Mouse (Mus musculus) heart, postnatal 0 days (tissue): Measurements from ENCODE around the gene Glra3. TPM values are rescaled to one million over a fixed set of nuclear protein-coding genes. Genes with fewer than 3 reads are reported as not detected.

ENCODE experiments used
- ATAC-seq: fragments of 200-750 bp; cut with Nextera tagmentation; 2 replicates; pipeline ENCODE4 v1.8.0; 2017; ENCODE audit warnings: low read depth, moderate number of reproducible peaks, moderate library complexity; ENCODE audit not compliant: insufficient read depth
- DNase-seq: peaks from one replicate; pipeline ENCODE4 v3.0.0-alpha.2; 2016; ENCODE audit warnings: low spot score
- H3K27ac ChIP-seq: fragments of 300-500 bp; sonication (generic); 2 replicates; pipeline ENCODE4 v1.5.1; 2014; ENCODE audit warnings: low read depth, mild to moderate bottlenecking
- H3K27me3 ChIP-seq: fragments of 300-500 bp; sonication (generic); 2 replicates; pipeline ENCODE4 v1.6.1; 2014; ENCODE audit warnings: low read length, mixed read lengths; ENCODE audit not compliant: control insufficient read depth, insufficient read depth
- H3K36me3 ChIP-seq: fragments of 300-500 bp; sonication (generic); replicated peaks from 2 replicates; pipeline ENCODE4 v1.6.1; 2014; ENCODE audit warnings: low read length, mixed read lengths; ENCODE audit not compliant: control insufficient read depth, insufficient read depth
- H3K4me1 ChIP-seq: fragments of 300-500 bp; sonication (generic); 2 replicates; pipeline ENCODE4 v1.6.1; 2014; ENCODE audit warnings: antibody characterized with exemption; ENCODE audit not compliant: control insufficient read depth, insufficient read depth
- H3K4me2 ChIP-seq: fragments of 300-500 bp; sonication (generic); 2 replicates; pipeline ENCODE4 v1.6.1; 2014; ENCODE audit warnings: low read depth, mild to moderate bottlenecking, low read length, moderate library complexity
- H3K4me3 ChIP-seq: fragments of 300-500 bp; sonication (generic); 2 replicates; pipeline ENCODE4 v1.5.1; 2014; ENCODE audit warnings: low read depth, low read length
- H3K9ac ChIP-seq: fragments of 300-500 bp; sonication (generic); replicated peaks from 2 replicates; pipeline ENCODE4 v1.6.1; 2014; ENCODE audit warnings: low read depth, low read length, mixed read lengths
- H3K9me3 ChIP-seq: fragments of 300-500 bp; sonication (generic); replicated peaks from 2 replicates; pipeline ENCODE4 v1.6.1; 2016; ENCODE audit warnings: low read length; ENCODE audit not compliant: control insufficient read depth
- CTCF ChIP-seq: IDR thresholded peaks from 2 replicates; pipeline ENCODE4 v1.5.1; 2016; ENCODE audit warnings: antibody characterized with exemption, control low read depth, low read depth
- EP300 ChIP-seq: IDR thresholded peaks from 2 replicates; pipeline ENCODE4 v1.6.1; 2016; ENCODE audit warnings: antibody characterized with exemption, low read depth
- WGBS: fragments of 180-500 bp; shearing (Covaris S2); extraction: QIAGEN DNeasy Blood & Tissue Kit; methylation state at CpG from one replicate; pipeline ENCODE4 v1.1.7; 2014; 5-methylcytosine and 5-hydroxymethylcytosine counted together
- polyA plus RNA-seq: library from polyadenylated mRNA; unstranded; fragments of >200 nt; fragmentation: Nextera tagmentation; extraction: Ambion mirVana; gene quantifications from 2 replicates; pipeline ENCODE4 v1.2.1, GENCODE M21; 2015
- total RNA-seq: library from RNA; depleted of rRNA; stranded (reverse); fragments of >200 nt; gene quantifications from 2 replicates; pipeline ENCODE4 v1.2.3, GENCODE M21; 2014; ENCODE audit warnings: low replicate concordance

Gene Glra3
- total and polyA plus RNA-seq, 2 experiments from 2014 or later: not detected

DNA sequence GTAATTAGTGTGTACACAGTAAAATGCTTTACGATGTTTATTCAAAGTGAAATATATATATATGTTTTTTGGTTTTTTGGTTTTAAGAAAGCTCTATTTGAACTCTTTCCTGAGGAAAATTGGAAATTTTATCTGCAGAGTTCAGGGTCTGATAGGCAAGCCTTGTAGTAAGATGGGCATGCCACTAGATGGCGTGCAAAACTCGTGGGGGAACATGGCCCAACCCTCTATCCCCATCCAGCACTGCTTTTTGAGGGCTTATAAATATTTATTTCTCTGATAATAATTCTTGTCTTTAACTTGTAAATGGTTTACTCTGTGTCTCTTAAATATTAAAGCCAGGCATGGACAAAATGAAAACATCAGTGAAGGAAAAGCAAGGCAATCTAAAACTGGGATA lies 122.8 kb downstream of the Glra3 start:
- no peak for ATAC-seq
- Histone ChIP-seq H3K4me2 (no peak overlapping the region), H3K9me3 (no peaks in the 10 kb centered on the region), H3K36me3 (no peaks in the 10 kb centered on the region), H3K27ac (no peak overlapping the region), H3K27me3 (no peaks in the 10 kb centered on the region), H3K4me3 (no peak overlapping the region), H3K4me1 (no peaks in the 10 kb centered on the region), H3K9ac (no peak overlapping the region)
- WGBS: 18% methylated on average over 3 of the region's 3 CpGs
- DNase-seq: no peak
- no peak for TF ChIP-seq EP300
- TF ChIP-seq CTCF: peak; percentile 76

DNA sequence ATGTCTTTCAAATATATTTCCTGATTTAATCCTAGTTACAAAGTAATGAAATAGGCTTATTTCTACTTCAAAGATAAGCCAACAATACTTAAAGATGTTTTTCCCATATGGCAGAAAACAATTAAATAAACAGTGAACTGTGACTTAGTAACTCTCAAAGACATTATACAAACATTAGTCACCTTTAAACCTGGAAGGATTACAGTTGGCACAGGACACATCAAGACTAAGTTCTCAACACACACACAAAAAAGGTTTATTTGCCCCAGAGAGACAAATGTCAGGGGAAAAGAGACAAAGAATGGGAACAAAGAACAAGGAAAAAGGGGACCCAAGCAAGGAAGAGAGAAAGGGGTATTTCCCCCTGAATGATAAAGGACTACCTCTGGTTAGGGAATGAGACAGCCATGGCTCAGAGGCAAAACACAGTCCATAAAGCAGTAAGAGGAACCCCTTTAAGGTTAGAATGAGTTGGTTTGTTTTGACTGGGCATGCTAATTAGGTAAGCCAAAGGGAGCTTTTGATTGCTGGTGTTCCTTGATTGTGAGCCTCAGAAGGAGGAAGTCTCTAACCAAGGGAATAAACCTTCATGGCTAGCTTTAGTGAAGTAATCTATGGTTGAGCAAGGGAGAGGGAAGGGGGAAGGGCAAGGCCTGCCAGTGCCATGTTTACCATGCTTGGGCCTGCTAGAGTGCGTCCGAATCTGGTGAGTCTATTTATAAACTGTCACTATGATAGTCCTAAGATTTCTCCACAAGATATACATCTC lies 130.4 kb downstream of the Glra3 start:
- H3K4me2 ChIP-seq: no peak overlapping the region
- no peak overlapping the region for H3K9ac ChIP-seq
- no peaks in the 10 kb centered on the region for H3K27me3 ChIP-seq
- no peak overlapping the region for H3K4me3 ChIP-seq
- ATAC-seq (no peak), DNase-seq (no peak)
- no peak overlapping the region for H3K27ac ChIP-seq
- no peaks in the 10 kb centered on the region for H3K9me3 ChIP-seq
- no peaks in the 10 kb centered on the region for H3K36me3 ChIP-seq
- WGBS: 59% methylated on average over 2 of the region's 2 CpGs
- no peaks in the 10 kb centered on the region for H3K4me1 ChIP-seq
- TF ChIP-seq CTCF (no peak), EP300 (no peak)

- TF ChIP-seq CTCF (no peak), EP300 (no peak)
- ATAC-seq: no peak
Measured at GRCm38 (mm10) chr8:56083654-56084053, 143.4 kb downstream of the Glra3 start.

DNA sequence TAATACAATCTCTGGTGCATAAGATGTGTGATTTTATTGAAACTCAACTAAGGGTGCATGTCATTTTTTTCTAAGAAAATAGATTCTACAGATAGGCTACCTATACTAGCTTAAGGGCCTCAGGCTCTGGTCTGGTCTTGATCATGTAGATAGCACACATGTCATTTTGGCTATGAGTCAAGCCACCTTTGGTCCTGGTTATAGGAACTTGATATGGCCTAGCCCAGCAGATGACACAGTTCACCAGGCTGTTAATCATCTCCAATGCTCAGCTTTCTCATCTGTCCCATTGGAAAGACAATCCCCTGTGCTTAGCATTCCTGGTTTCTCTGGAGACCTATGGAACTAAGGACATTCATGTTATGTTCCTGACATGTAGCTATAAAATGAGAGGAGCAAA lies 154.1 kb downstream of the Glra3 start:
- no peak overlapping the region for H3K4me3 ChIP-seq
- no peak overlapping the region for H3K4me2 ChIP-seq
- DNase-seq: no peak
- H3K4me1 ChIP-seq: no peaks in the 10 kb centered on the region
- ATAC-seq: no peak
- no peak overlapping the region for H3K9ac ChIP-seq
- H3K27ac ChIP-seq: no peak overlapping the region
- H3K9me3 ChIP-seq: no peaks in the 10 kb centered on the region
- TF ChIP-seq EP300 (no peak), CTCF (no peak)
- H3K36me3 ChIP-seq: no peaks in the 10 kb centered on the region
- H3K27me3 ChIP-seq: no peaks in the 10 kb centered on the region

More at GRCm38 (mm10) chr8:56083654-56084053, 143.4 kb downstream of the Glra3 start:
- Histone ChIP-seq H3K4me1 (no peaks in the 10 kb centered on the region), H3K4me3 (no peak overlapping the region), H3K9ac (no peak overlapping the region), H3K4me2 (no peak overlapping the region), H3K36me3 (no peaks in the 10 kb centered on the region), H3K27me3 (no peaks in the 10 kb centered on the region), H3K27ac (no peak overlapping the region), H3K9me3 (no peaks in the 10 kb centered on the region)
- no peak for DNase-seq

DNA sequence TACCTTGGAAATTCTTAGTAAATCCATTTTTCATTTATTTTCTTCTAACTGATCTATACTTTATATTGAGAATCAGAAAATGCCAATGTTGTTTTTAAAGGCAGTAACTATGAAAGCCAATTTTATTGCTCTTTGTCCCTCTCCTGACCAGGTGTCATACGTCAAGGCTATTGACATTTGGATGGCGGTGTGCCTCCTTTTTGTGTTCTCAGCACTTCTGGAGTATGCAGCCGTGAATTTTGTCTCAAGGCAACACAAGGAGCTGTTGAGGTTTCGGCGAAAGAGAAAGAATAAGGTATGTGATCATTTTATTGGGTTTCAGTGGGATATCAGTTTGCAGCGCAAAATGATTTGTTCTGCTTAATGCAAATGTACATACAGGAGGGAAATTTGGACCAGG lies 170.0 kb downstream of the Glra3 start:
- ATAC-seq (no peak), DNase-seq (no peak)
- H3K36me3 ChIP-seq: no peaks in the 10 kb centered on the region
- no peak overlapping the region for H3K9ac ChIP-seq
- no peak overlapping the region for H3K27ac ChIP-seq
- TF ChIP-seq CTCF (no peak), EP300 (no peak)
- no peaks in the 10 kb centered on the region for H3K27me3 ChIP-seq
- no peaks in the 10 kb centered on the region for H3K4me1 ChIP-seq
- H3K4me3 ChIP-seq: no peak overlapping the region
- no peak overlapping the region for H3K4me2 ChIP-seq
- no peaks in the 10 kb centered on the region for H3K9me3 ChIP-seq
- WGBS: 74% methylated on average over 6 of the region's 6 CpGs

GRCm38 (mm10) chr8:56129357-56129756 lies 189.1 kb downstream of the Glra3 start:
- Histone ChIP-seq H3K4me3 (no peak overlapping the region), H3K9ac (no peak overlapping the region), H3K36me3 (no peaks in the 10 kb centered on the region), H3K4me2 (no peak overlapping the region), H3K9me3 (no peaks in the 10 kb centered on the region), H3K27ac (no peak overlapping the region), H3K4me1 (no peaks in the 10 kb centered on the region), H3K27me3 (no peaks in the 10 kb centered on the region)
- TF ChIP-seq CTCF (no peak), EP300 (no peak)
- no peak for DNase-seq
- ATAC-seq: no peak
- 80% methylated on average over 2 of the region's 2 CpGs for WGBS
